Mouse (Mus musculus): ENCODE measurements around the gene Slc4a3. TPM values are rescaled to one million over a fixed set of nuclear protein-coding genes. Genes with fewer than 3 reads are reported as not detected.

The Slc4a3 gene
- polyA plus RNA-seq, 1 experiment from 2014 or later = 39.3 TPM

DNA sequence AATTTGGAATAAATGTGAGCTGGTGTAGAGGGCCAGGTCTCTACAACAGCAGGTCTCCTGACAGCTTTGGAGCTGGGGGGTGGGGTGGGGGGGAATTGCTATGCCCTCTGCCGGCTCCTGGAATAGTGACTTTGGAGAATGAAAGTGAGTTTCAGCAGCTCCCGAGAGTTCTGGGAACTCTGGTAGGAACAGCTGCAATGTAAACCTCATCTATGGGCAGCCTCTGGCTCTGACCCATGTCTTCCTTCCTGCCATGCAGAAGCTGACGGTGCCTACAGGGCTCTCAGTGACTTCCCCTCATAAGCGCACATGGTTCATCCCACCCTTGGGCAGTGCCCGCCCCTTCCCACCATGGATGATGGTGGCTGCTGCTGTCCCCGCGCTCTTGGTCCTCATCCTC, 9.6 kb downstream of the Slc4a3 start:
- no peak overlapping the region for H3K9ac ChIP-seq
- no peak for ATAC-seq (ENCODE audit: low read depth)
- H3K9me3 ChIP-seq = no peaks in the 10 kb centered on the region
- H3K27ac ChIP-seq (replicated peaks) = no peak overlapping the region
- no peak overlapping the region for H3K4me3 ChIP-seq
- WGBS = 97% methylated on average over 7 of the region's 7 CpGs
- peaks cover 10% of the 10 kb centered on the region for H3K4me1 ChIP-seq (replicated peaks)
- no peaks in the 10 kb centered on the region for H3K27me3 ChIP-seq
- H3K36me3 ChIP-seq = peaks cover 81% of the 10 kb centered on the region
- no peak overlapping the region for H3K4me2 ChIP-seq

GRCm38 (mm10) chr1:75556143-75556781, 10.2 kb downstream of the Slc4a3 start:
- no peak for ATAC-seq (ENCODE audit: low read depth)
- Histone ChIP-seq H3K4me3 (no peak overlapping the region), H3K9ac (no peak overlapping the region), H3K36me3 (peaks cover 76% of the 10 kb centered on the region), H3K27me3 (no peaks in the 10 kb centered on the region), H3K4me2 (no peak overlapping the region), H3K4me1 (replicated peaks) (peaks cover 14% of the 10 kb centered on the region), H3K27ac (replicated peaks) (no peak overlapping the region), H3K9me3 (no peaks in the 10 kb centered on the region)
- WGBS = 88% methylated on average over 9 of the region's 9 CpGs

DNA sequence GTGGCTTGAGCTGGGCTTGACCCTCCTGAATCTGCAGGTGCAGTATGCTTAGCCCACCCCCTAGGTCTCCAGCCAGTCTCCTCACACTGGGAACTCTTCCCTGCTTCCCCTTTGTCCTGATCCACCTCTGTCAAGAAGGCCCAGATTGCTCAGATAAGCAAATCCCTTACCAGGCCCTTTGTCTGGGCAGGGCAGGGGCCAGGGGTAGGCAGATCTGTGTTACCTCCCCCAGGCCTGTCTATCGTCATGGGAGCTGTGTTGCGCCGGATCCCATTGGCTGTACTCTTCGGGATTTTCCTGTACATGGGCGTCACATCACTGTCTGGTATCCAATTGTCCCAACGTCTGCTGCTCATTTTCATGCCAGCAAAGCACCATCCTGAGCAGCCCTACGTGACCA, 11.0 kb downstream of the Slc4a3 start:
- no peak overlapping the region for H3K4me2 ChIP-seq
- H3K4me1 ChIP-seq (replicated peaks) = peaks cover 21% of the 10 kb centered on the region
- no peak for ATAC-seq (ENCODE audit: low read depth)
- H3K36me3 ChIP-seq = peaks cover 68% of the 10 kb centered on the region
- WGBS = 94% methylated on average over 7 of the region's 7 CpGs
- no peak overlapping the region for H3K9ac ChIP-seq
- H3K27me3 ChIP-seq = no peaks in the 10 kb centered on the region
- H3K27ac ChIP-seq (replicated peaks) = no peak overlapping the region
- no peak overlapping the region for H3K4me3 ChIP-seq
- no peaks in the 10 kb centered on the region for H3K9me3 ChIP-seq

GRCm38 (mm10) chr1:75558388-75559178, 12.5 kb downstream of the Slc4a3 start:
- H3K4me3 ChIP-seq = no peak overlapping the region
- H3K9ac ChIP-seq = no peak overlapping the region
- 90% methylated on average over 18 of the region's 18 CpGs for WGBS
- H3K4me2 ChIP-seq = no peak overlapping the region
- no peaks in the 10 kb centered on the region for H3K27me3 ChIP-seq
- 0 out of 2 replicates have a peak, but pooled peaks have one; percentile 0 for ATAC-seq (ENCODE audit: low read depth)
- H3K27ac ChIP-seq (replicated peaks) = no peak overlapping the region
- H3K9me3 ChIP-seq = 0 out of 2 replicates have a peak, but pooled peaks cover 9% of the 10 kb centered on the region
- H3K36me3 ChIP-seq = peaks cover 52% of the 10 kb centered on the region
- peaks cover 21% of the 10 kb centered on the region for H3K4me1 ChIP-seq (replicated peaks)

- H3K36me3 ChIP-seq = peaks cover 44% of the 10 kb centered on the region
- 0 out of 2 replicates have a peak, but pooled peaks cover 9% of the 10 kb centered on the region for H3K9me3 ChIP-seq
- peaks cover 21% of the 10 kb centered on the region for H3K4me1 ChIP-seq (replicated peaks)
- ATAC-seq (ENCODE audit: low read depth) = peak; percentile 93
- H3K4me3 ChIP-seq = no peak overlapping the region
- H3K4me2 ChIP-seq = peak overlapping the region; percentile 39
- H3K27me3 ChIP-seq = 0 out of 2 replicates have a peak, but pooled peaks cover 3% of the 10 kb centered on the region
- 10% methylated on average over 17 of the region's 17 CpGs for WGBS
- peak overlapping the region; percentile 40; the same call in 1 of the 2 replicates for H3K27ac ChIP-seq (replicated peaks)
- H3K9ac ChIP-seq = 0 out of 2 replicates have a peak overlapping the region, but pooled peaks have one; percentile 9
Measured at GRCm38 (mm10) chr1:75559212-75559925, 13.3 kb downstream of the Slc4a3 start.

- 0 out of 2 replicates have a peak overlapping the region, but pooled peaks have one; percentile 9 for H3K9ac ChIP-seq
- no peak overlapping the region for H3K4me3 ChIP-seq
- H3K27ac ChIP-seq (replicated peaks) = peak overlapping the region; percentile 40; the same call in 1 of the 2 replicates
- 0 out of 2 replicates have a peak, but pooled peaks cover 3% of the 10 kb centered on the region for H3K27me3 ChIP-seq
- 0 out of 2 replicates have a peak, but pooled peaks cover 9% of the 10 kb centered on the region for H3K9me3 ChIP-seq
- no peak overlapping the region for H3K4me2 ChIP-seq
- H3K4me1 ChIP-seq (replicated peaks) = peaks cover 21% of the 10 kb centered on the region
- peak; percentile 15; the same call in 1 of the 2 replicates for ATAC-seq (ENCODE audit: low read depth)
- WGBS = 82% methylated on average over 12 of the region's 12 CpGs
- peaks cover 35% of the 10 kb centered on the region for H3K36me3 ChIP-seq
Measured at GRCm38 (mm10) chr1:75560206-75560913, 14.3 kb downstream of the Slc4a3 start.

GRCm38 (mm10) chr1:75561221-75561897, 15.3 kb downstream of the Slc4a3 start:
- Histone ChIP-seq H3K4me1 (replicated peaks) (peaks cover 21% of the 10 kb centered on the region), H3K4me3 (no peak overlapping the region), H3K9ac (no peak overlapping the region), H3K9me3 (0 out of 2 replicates have a peak, but pooled peaks cover 9% of the 10 kb centered on the region), H3K36me3 (peaks cover 25% of the 10 kb centered on the region), H3K4me2 (no peak overlapping the region), H3K27me3 (0 out of 2 replicates have a peak, but pooled peaks cover 3% of the 10 kb centered on the region), H3K27ac (replicated peaks) (no peak overlapping the region)
- ATAC-seq (ENCODE audit: low read depth) = no peak
- WGBS = 44% methylated on average over 4 of the region's 4 CpGs

DNA sequence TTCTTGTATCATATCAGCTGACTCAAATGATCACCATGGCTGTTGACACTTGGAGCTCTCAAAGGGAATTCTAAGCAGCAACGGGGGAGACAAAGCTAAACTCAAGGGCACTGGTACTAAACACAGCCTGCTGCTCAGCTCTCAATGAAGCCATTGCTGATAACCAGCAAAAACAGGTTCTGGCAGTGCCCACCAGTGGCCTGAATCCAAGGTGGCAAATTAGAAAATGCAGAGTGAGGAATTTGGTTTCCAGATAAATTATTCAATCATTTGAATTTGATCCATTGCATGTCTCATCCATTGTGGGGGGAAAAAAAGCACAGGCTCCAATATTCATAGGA, 15.8 kb downstream of the Slc4a3 start:
- H3K36me3 ChIP-seq = peaks cover 20% of the 10 kb centered on the region
- 64% methylated on average over 1 of the region's 1 CpGs for WGBS
- no peak overlapping the region for H3K9ac ChIP-seq
- no peak overlapping the region for H3K4me3 ChIP-seq
- no peak overlapping the region for H3K27ac ChIP-seq (replicated peaks)
- H3K27me3 ChIP-seq = 0 out of 2 replicates have a peak, but pooled peaks cover 3% of the 10 kb centered on the region
- H3K9me3 ChIP-seq = 0 out of 2 replicates have a peak, but pooled peaks cover 9% of the 10 kb centered on the region
- H3K4me1 ChIP-seq (replicated peaks) = peaks cover 21% of the 10 kb centered on the region
- ATAC-seq (ENCODE audit: low read depth) = no peak
- H3K4me2 ChIP-seq = no peak overlapping the region

DNA sequence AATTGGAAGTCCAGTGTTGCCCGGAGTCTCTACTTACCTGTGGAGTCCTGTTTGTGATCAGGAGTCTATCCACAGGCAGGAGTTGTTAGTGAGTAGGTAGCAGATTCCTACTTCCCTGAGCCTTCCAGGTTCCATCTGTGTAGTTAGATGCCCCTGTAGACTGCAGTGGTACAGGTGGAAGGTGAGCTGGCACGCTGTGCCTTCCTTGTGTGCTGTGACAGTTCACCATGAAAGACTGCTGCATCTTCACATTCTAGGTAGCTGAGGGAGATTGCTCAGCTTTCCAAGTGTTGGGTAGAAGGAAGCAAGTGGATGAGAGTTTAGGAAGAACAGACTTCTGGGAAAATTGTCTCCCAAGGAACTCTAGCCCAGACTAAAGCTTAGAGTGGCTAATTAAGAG, 18.0 kb downstream of the Slc4a3 start:
- Histone ChIP-seq H3K4me1 (replicated peaks) (peaks cover 20% of the 10 kb centered on the region), H3K36me3 (no peaks in the 10 kb centered on the region), H3K4me3 (no peak overlapping the region), H3K27me3 (peaks cover 3% of the 10 kb centered on the region; the same call in 1 of the 2 replicates), H3K4me2 (no peak overlapping the region), H3K9me3 (0 out of 2 replicates have a peak, but pooled peaks cover 9% of the 10 kb centered on the region), H3K9ac (no peak overlapping the region), H3K27ac (replicated peaks) (no peak overlapping the region)
- no peak for ATAC-seq (ENCODE audit: low read depth)
- 88% methylated on average over 2 of the region's 2 CpGs for WGBS

DNA sequence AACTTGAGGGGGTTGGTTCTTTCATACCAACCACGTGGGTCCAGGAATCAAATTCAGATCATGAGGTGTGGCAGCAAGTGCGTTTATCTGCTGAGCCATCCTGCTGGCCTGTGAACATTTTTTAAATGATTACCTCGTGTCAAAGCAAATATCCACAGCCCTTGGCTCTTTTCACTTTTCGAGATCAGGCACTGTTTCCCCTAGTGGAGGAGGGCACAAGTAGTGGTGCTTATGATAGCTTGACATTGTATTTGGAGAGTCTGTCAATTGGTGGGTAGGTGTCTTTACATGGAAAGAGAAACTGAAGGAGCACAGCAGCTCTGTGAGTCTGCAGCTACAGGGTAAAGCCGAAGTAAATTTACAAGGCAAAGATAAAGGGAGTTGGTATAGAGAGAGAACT, 18.9 kb downstream of the Slc4a3 start:
- 0 out of 2 replicates have a peak, but pooled peaks cover 9% of the 10 kb centered on the region for H3K9me3 ChIP-seq
- peaks cover 11% of the 10 kb centered on the region for H3K4me1 ChIP-seq (replicated peaks)
- H3K4me2 ChIP-seq = no peak overlapping the region
- 70% methylated on average over 5 of the region's 5 CpGs for WGBS
- H3K27me3 ChIP-seq = peaks cover 3% of the 10 kb centered on the region; the same call in 1 of the 2 replicates
- H3K9ac ChIP-seq = no peak overlapping the region
- H3K27ac ChIP-seq (replicated peaks) = no peak overlapping the region
- H3K4me3 ChIP-seq = no peak overlapping the region
- H3K36me3 ChIP-seq = no peaks in the 10 kb centered on the region
- ATAC-seq (ENCODE audit: low read depth) = no peak

DNA sequence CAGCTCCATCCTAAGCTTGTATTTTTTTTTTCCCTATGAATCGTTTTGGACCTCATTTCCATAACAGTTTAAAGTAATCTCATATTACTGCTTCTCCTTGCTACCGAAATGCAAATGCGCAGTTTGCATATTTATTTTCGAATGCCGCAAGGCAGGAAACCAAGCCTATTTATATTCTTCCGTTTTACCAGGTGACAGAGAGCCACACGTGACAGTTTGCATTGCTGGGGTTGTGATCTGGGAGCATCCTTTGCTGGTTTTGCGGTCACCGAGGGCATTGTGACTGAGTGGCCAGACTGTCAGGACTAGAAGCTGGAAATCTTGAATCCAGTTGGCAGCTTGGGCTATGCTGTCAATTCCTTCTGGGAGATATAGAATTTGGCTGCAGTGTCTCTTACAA, 19.6 kb downstream of the Slc4a3 start:
- no peak overlapping the region for H3K4me2 ChIP-seq
- no peak for ATAC-seq (ENCODE audit: low read depth)
- WGBS = 71% methylated on average over 9 of the region's 9 CpGs
- H3K9ac ChIP-seq = no peak overlapping the region
- H3K27me3 ChIP-seq = peaks cover 3% of the 10 kb centered on the region; the same call in 1 of the 2 replicates
- peaks cover 11% of the 10 kb centered on the region for H3K4me1 ChIP-seq (replicated peaks)
- H3K36me3 ChIP-seq = no peaks in the 10 kb centered on the region
- H3K4me3 ChIP-seq = no peak overlapping the region
- no peak overlapping the region for H3K27ac ChIP-seq (replicated peaks)
- H3K9me3 ChIP-seq = 0 out of 2 replicates have a peak, but pooled peaks cover 9% of the 10 kb centered on the region
